Mouse (Mus musculus) forebrain, postnatal 0 days (tissue): ENCODE measurements around the gene Lrguk. TPM values are rescaled to one million over a fixed set of nuclear protein-coding genes. Genes with fewer than 3 reads are reported as not detected.

Experiments
- ATAC-seq: fragments of 200-750 bp; cut with Nextera tagmentation; 2 replicates; pipeline ENCODE4 v1.8.0; 2017; ENCODE audit warnings: mild to moderate bottlenecking, moderate library complexity
- DNase-seq: peaks from one replicate; pipeline ENCODE4 v3.0.0-alpha.2; 2015
- H3K27ac ChIP-seq: fragments of 300-500 bp; sonication (generic); 2 replicates; pipeline ENCODE4 v1.5.1; 2014; ENCODE audit warnings: low read depth, mild to moderate bottlenecking, antibody characterized with exemption, low read length, moderate library complexity, mixed read lengths
- H3K27me3 ChIP-seq: fragments of 300-500 bp; sonication (generic); 2 replicates; pipeline ENCODE4 v1.6.1; 2014; ENCODE audit warnings: mild to moderate bottlenecking, low read length, mixed read lengths; ENCODE audit not compliant: insufficient read depth
- H3K36me3 ChIP-seq: fragments of 300-500 bp; sonication (generic); 2 replicates; pipeline ENCODE4 v1.6.1; 2014; ENCODE audit warnings: mild to moderate bottlenecking, moderate library complexity; ENCODE audit not compliant: insufficient read depth
- H3K4me1 ChIP-seq: fragments of 300-500 bp; sonication (generic); 2 replicates; pipeline ENCODE4 v1.6.1; 2014; ENCODE audit warnings: antibody characterized with exemption; ENCODE audit not compliant: insufficient read depth
- H3K4me2 ChIP-seq: fragments of 300-500 bp; sonication (generic); 2 replicates; pipeline ENCODE4 v1.6.1; 2014; ENCODE audit warnings: low read depth, mild to moderate bottlenecking, moderate library complexity
- H3K4me3 ChIP-seq: fragments of 300-500 bp; sonication (generic); 2 replicates; pipeline ENCODE4 v1.5.1; 2014; ENCODE audit warnings: low read depth, low read length, mixed read lengths
- H3K9ac ChIP-seq: fragments of 300-500 bp; sonication (generic); 2 replicates; pipeline ENCODE4 v1.6.1; 2014; ENCODE audit warnings: mild to moderate bottlenecking
- H3K9me3 ChIP-seq: fragments of 300-500 bp; sonication (generic); 2 replicates; pipeline ENCODE4 v1.6.1; 2016; ENCODE audit warnings: low read length
- CTCF ChIP-seq: sonication (generic); IDR thresholded peaks from 2 replicates; pipeline ENCODE4 v1.5.1; 2016; ENCODE audit warnings: antibody characterized with exemption, control low read depth, low read depth
- WGBS: fragments of 180-500 bp; shearing (Covaris S2); extraction: QIAGEN DNeasy Blood & Tissue Kit; methylation state at CpG from one replicate; pipeline ENCODE4 v1.1.7; 2014; 5-methylcytosine and 5-hydroxymethylcytosine counted together
- polyA plus RNA-seq: library from polyadenylated mRNA; unstranded; fragments of >200 nt; fragmentation: Nextera tagmentation; extraction: Ambion mirVana; gene quantifications from 2 replicates; pipeline ENCODE4 v1.2.1, GENCODE M21; 2015
- total RNA-seq: library from RNA; depleted of rRNA; stranded (reverse); fragments of >200 nt; gene quantifications from 2 replicates; pipeline ENCODE4 v1.2.3, GENCODE M21; 2014

The Lrguk gene
- total and polyA plus RNA-seq, 2 experiments from 2014 or later = 1.7 to 2.8 TPM

DNA sequence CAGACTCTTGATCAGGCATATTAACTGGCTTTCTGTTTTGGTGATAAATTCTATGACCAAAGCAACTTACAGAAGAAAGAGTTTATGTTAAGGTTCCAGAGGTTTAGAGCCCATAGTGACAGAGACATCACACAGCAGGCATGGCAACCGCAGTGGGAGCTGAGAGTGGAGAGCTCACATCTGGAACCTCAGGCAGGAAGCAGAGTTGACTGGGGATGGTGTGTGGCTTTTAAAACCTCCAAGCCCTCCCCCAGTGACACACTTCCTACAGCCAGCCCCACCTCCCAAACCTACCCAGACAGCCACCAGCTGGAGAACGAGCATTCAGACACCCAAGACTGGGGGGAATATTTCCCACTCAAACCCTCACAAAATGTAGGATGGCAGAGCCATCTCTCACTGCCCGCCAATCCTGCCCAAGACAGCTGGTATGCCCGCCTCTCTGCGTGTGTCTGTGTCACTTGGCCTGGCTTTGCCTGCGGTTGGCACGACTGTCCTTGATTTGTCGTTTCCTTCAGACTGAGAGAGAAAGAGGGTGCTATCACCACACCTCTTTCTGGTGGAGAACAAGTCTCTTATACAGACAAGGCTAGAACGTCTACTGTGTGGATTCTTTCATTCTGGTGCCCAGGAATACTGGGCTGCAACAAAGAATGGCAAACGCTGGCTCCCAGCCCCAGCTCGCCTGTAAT lies 12.5 kb downstream of the Lrguk start:
- no peaks in the 10 kb centered on the region for H3K36me3 ChIP-seq
- peaks cover 13% of the 10 kb centered on the region; the same call in 1 of the 2 replicates for H3K4me1 ChIP-seq
- no peak overlapping the region for H3K4me2 ChIP-seq
- no peak overlapping the region for H3K4me3 ChIP-seq
- H3K9ac ChIP-seq = no peak overlapping the region
- no peaks in the 10 kb centered on the region for H3K9me3 ChIP-seq
- WGBS = 52% methylated on average over 11 of the region's 11 CpGs
- H3K27ac ChIP-seq = no peak overlapping the region
- ATAC-seq (peak; percentile 25; the same call in 1 of the 2 replicates), DNase-seq (peak; percentile 41)
- no peaks in the 10 kb centered on the region for H3K27me3 ChIP-seq
- no peak for TF ChIP-seq CTCF

- H3K27ac ChIP-seq = no peak overlapping the region
- H3K4me3 ChIP-seq = no peak overlapping the region
- WGBS = 40% methylated on average over 12 of the region's 12 CpGs
- TF ChIP-seq CTCF = no peak
- H3K4me1 ChIP-seq = peaks cover 13% of the 10 kb centered on the region; the same call in 1 of the 2 replicates
- no peaks in the 10 kb centered on the region for H3K9me3 ChIP-seq
- H3K9ac ChIP-seq = no peak overlapping the region
- no peaks in the 10 kb centered on the region for H3K27me3 ChIP-seq
- no peak for DNase-seq
- peak; percentile 23; the same call in 1 of the 2 replicates for ATAC-seq
- H3K4me2 ChIP-seq = no peak overlapping the region
- no peaks in the 10 kb centered on the region for H3K36me3 ChIP-seq
Observed at GRCm38 (mm10) chr6:34044228-34044811, 15.1 kb downstream of the Lrguk start.

- no peak for TF ChIP-seq CTCF
- 50% methylated on average over 9 of the region's 9 CpGs for WGBS
- Histone ChIP-seq H3K4me2 (no peak overlapping the region), H3K4me3 (no peak overlapping the region), H3K4me1 (peaks cover 13% of the 10 kb centered on the region; the same call in 1 of the 2 replicates), H3K9ac (no peak overlapping the region), H3K27ac (no peak overlapping the region), H3K36me3 (no peaks in the 10 kb centered on the region), H3K27me3 (no peaks in the 10 kb centered on the region), H3K9me3 (no peaks in the 10 kb centered on the region)
- no peak for DNase-seq
- ATAC-seq = no peak
Observed at GRCm38 (mm10) chr6:34044846-34045540, 15.7 kb downstream of the Lrguk start.

DNA sequence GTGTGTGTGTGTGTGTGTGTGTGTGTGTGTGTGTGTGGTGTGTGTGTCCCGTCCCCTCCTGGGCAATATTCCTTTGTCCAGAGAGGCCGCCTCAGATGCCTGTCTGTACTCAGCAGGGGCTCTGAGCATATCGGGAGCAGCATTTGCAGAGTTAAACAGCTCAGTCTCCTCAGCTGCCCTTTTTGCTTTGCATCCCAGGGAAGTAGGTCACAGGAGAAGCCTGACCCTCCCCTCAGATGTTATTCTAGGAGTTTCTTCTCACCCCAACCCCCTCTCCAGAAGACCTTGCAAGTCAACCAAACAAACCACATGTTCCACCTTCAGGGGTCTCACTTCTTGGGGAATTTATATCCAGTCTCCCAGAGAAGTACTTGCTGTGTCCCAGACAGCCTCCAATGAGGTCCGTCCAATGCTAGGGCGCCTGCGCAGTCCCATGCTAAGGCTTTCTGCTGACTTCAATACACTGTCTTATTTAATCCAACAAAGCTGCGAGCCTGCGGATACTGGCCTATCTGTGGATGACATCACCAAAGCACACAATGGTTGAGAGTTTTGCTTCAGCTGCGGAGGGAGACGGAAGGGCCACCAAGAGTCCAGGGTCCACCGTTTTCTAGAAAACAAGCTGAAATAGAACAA lies 17.4 kb downstream of the Lrguk start:
- DNase-seq = no peak

GRCm38 (mm10) chr6:34049433-34049832 lies 20.2 kb downstream of the Lrguk start:
- no peaks in the 10 kb centered on the region for H3K36me3 ChIP-seq
- ATAC-seq (no peak), DNase-seq (no peak)
- H3K9ac ChIP-seq = no peak overlapping the region
- 50% methylated on average over 2 of the region's 2 CpGs for WGBS
- no peaks in the 10 kb centered on the region for H3K9me3 ChIP-seq
- no peak overlapping the region for H3K4me3 ChIP-seq
- H3K4me2 ChIP-seq = no peak overlapping the region
- no peaks in the 10 kb centered on the region for H3K27me3 ChIP-seq
- peaks cover 8% of the 10 kb centered on the region; the same call in 1 of the 2 replicates for H3K4me1 ChIP-seq
- no peak for TF ChIP-seq CTCF
- no peak overlapping the region for H3K27ac ChIP-seq

More for the DNA sequence above, 17.4 kb downstream of the Lrguk start:
- H3K9me3 ChIP-seq = no peaks in the 10 kb centered on the region
- no peaks in the 10 kb centered on the region for H3K27me3 ChIP-seq
- H3K9ac ChIP-seq = no peak overlapping the region
- H3K36me3 ChIP-seq = no peaks in the 10 kb centered on the region
- 65% methylated on average over 11 of the region's 11 CpGs for WGBS
- H3K4me2 ChIP-seq = no peak overlapping the region
- no peak overlapping the region for H3K27ac ChIP-seq
- no peak overlapping the region for H3K4me3 ChIP-seq
- peaks cover 8% of the 10 kb centered on the region; the same call in 1 of the 2 replicates for H3K4me1 ChIP-seq
- ATAC-seq = no peak
- no peak for TF ChIP-seq CTCF

DNA sequence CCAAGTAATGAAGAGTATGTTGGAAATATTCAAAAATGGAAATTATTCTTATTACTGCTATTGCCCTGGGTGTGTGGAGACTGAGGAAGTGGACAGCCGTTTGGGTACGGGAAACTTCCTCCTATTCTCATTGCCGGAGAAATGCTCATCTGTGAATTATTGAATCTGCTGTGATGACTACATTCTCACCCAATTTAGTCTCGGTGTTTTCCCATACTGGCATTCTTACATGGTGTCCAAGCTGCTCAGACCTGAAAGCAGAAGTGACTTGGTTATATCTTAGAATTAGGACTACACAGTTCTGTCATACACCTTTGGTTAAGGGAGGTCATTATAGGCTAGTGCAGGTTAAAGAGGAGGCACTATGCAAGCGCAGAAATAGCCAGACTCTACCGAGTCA lies 30.5 kb downstream of the Lrguk start:
- TF ChIP-seq CTCF = no peak
- Histone ChIP-seq H3K9me3 (no peaks in the 10 kb centered on the region), H3K4me3 (no peak overlapping the region), H3K9ac (no peak overlapping the region), H3K36me3 (no peaks in the 10 kb centered on the region), H3K27me3 (no peaks in the 10 kb centered on the region), H3K4me2 (no peak overlapping the region), H3K27ac (no peak overlapping the region), H3K4me1 (no peaks in the 10 kb centered on the region)
- 97% methylated on average over 6 of the region's 6 CpGs for WGBS
- ATAC-seq (no peak), DNase-seq (no peak)
